Mouse (Mus musculus) hematopoietic stem cell, adult 5-6 weeks (primary cell): ENCODE measurements around the gene Tmem87b. TPM values are rescaled to one million over a fixed set of nuclear protein-coding genes. Genes with fewer than 3 reads are reported as not detected.

Experiments used
- ATAC-seq, 2 experiments: fragments of 125-278 bp in 1 of 2; replicated peaks in 1 of 2; 2 replicates each; pipeline ENCODE4 v1.8.0; 2016 to 2017; ENCODE audit warnings: inconsistent platforms in 2 of 2, mild to moderate bottlenecking in 2 of 2, moderate number of reproducible peaks in 2 of 2, low read depth in 1 of 2, moderate TSS enrichment in 1 of 2; ENCODE audit not compliant: low FRiP score in 2 of 2, poor library complexity in 2 of 2, severe bottlenecking in 2 of 2, insufficient read depth in 1 of 2, low TSS enrichment in 1 of 2
- total RNA-seq: library from RNA; stranded (forward); fragments of 172-1452, 232-1000 nt; gene quantifications from 2 replicates; pipeline ENCODE4 v1.2.3, GENCODE M21; 2017

Gene Tmem87b
- total RNA-seq, 1 experiment from 2014 or later, result 30.4 TPM

- ATAC-seq, result no peak
Observed at GRCm38 (mm10) chr2:128812761-128813160, 5.2 kb upstream of the Tmem87b start.

GRCm38 (mm10) chr2:128816311-128816710 lies 1.6 kb upstream of the Tmem87b start:
- ATAC-seq, result no peak

GRCm38 (mm10) chr2:128816916-128817315 lies 1.0 kb upstream of the Tmem87b start:
- no peak for ATAC-seq

- peak; percentile 25 to 26 for ATAC-seq
Observed at GRCm38 (mm10) chr2:128817387-128817785, 532 bp upstream of the Tmem87b start.

- no peak for ATAC-seq
Observed at GRCm38 (mm10) chr2:128818956-128819643, 1.2 kb downstream of the Tmem87b start.

GRCm38 (mm10) chr2:128820631-128821030 lies 2.7 kb downstream of the Tmem87b start:
- ATAC-seq, result no peak

GRCm38 (mm10) chr2:128823893-128824292 lies 6.0 kb downstream of the Tmem87b start:
- ATAC-seq, result no peak

GRCm38 (mm10) chr2:128827787-128828186 lies 9.9 kb downstream of the Tmem87b start:
- no peak for ATAC-seq

GRCm38 (mm10) chr2:128832611-128833010 lies 14.7 kb downstream of the Tmem87b start:
- ATAC-seq, result no peak

- no peak for ATAC-seq
Observed at GRCm38 (mm10) chr2:128833035-128833434, 15.1 kb downstream of the Tmem87b start.

- no peak for ATAC-seq
Observed at GRCm38 (mm10) chr2:128833435-128833834, 15.5 kb downstream of the Tmem87b start.

- no peak for ATAC-seq
Observed at GRCm38 (mm10) chr2:128837531-128837930, 19.6 kb downstream of the Tmem87b start.

- no peak for ATAC-seq
Observed at GRCm38 (mm10) chr2:128838611-128839010, 20.7 kb downstream of the Tmem87b start.

- ATAC-seq, result no peak
Observed at GRCm38 (mm10) chr2:128839501-128839900, 21.6 kb downstream of the Tmem87b start.

GRCm38 (mm10) chr2:128842437-128842836 lies 24.5 kb downstream of the Tmem87b start:
- ATAC-seq, result no peak

- no peak for ATAC-seq
Observed at GRCm38 (mm10) chr2:128850036-128850435, 32.1 kb downstream of the Tmem87b start.

- ATAC-seq, result no peak
Observed at GRCm38 (mm10) chr2:128856673-128857072, 38.8 kb downstream of the Tmem87b start.

GRCm38 (mm10) chr2:128858962-128859361 lies 41.0 kb downstream of the Tmem87b start:
- ATAC-seq, result no peak

GRCm38 (mm10) chr2:128859861-128860260 lies 41.9 kb downstream of the Tmem87b start:
- no peak for ATAC-seq
